Mouse (Mus musculus) neural tube, embryonic 11.5 days (tissue): Measurements from ENCODE around the gene Slc39a11. TPM values are rescaled to one million over a fixed set of nuclear protein-coding genes. Genes with fewer than 3 reads are reported as not detected.

ENCODE experiments used
- ATAC-seq: fragments of 200-750 bp; cut with Nextera tagmentation; 2 replicates; pipeline ENCODE4 v1.8.0; 2017; ENCODE audit warnings: moderate number of reproducible peaks, mild to moderate bottlenecking, moderate TSS enrichment, moderate library complexity; ENCODE audit not compliant: insufficient read depth, low FRiP score, low TSS enrichment
- DNase-seq: peaks from one replicate; pipeline ENCODE4 v3.0.0-alpha.2; 2015; ENCODE audit warnings: low spot score
- H3K27ac ChIP-seq: fragments of 300-500 bp; sonication (generic); 2 replicates; pipeline ENCODE4 v1.5.1; 2014; ENCODE audit warnings: low read depth, mild to moderate bottlenecking, low read length
- H3K27me3 ChIP-seq: fragments of 300-500 bp; sonication (generic); 2 replicates; pipeline ENCODE4 v1.6.1; 2014; ENCODE audit warnings: mild to moderate bottlenecking, low read length, mixed read lengths; ENCODE audit not compliant: control insufficient read depth, insufficient read depth
- H3K36me3 ChIP-seq: fragments of 300-500 bp; sonication (generic); 2 replicates; pipeline ENCODE4 v1.6.1; 2014; ENCODE audit warnings: mild to moderate bottlenecking, low read length, moderate library complexity, mixed read lengths; ENCODE audit not compliant: control insufficient read depth, insufficient read depth
- H3K4me1 ChIP-seq: fragments of 300-500 bp; sonication (generic); 2 replicates; pipeline ENCODE4 v1.6.1; 2014; ENCODE audit warnings: low read length, mixed read lengths; ENCODE audit not compliant: control insufficient read depth, insufficient read depth
- H3K4me2 ChIP-seq: fragments of 300-500 bp; sonication (generic); 2 replicates; pipeline ENCODE4 v1.6.1; 2014; ENCODE audit warnings: low read depth, mild to moderate bottlenecking, moderate library complexity
- H3K4me3 ChIP-seq: fragments of 300-500 bp; sonication (generic); 2 replicates; pipeline ENCODE4 v1.5.1; 2014; ENCODE audit warnings: low read depth, low read length
- H3K9ac ChIP-seq: fragments of 300-500 bp; sonication (generic); 2 replicates; pipeline ENCODE4 v1.6.1; 2014; ENCODE audit warnings: mild to moderate bottlenecking, low read length
- H3K9me3 ChIP-seq: fragments of 300-500 bp; sonication (generic); 2 replicates; pipeline ENCODE4 v1.6.1; 2016; ENCODE audit warnings: low read length; ENCODE audit not compliant: control insufficient read depth
- WGBS: fragments of 180-500 bp; shearing (Covaris S2); extraction: QIAGEN DNeasy Blood & Tissue Kit; methylation state at CpG from one replicate; pipeline ENCODE4 v1.1.7; 2014; 5-methylcytosine and 5-hydroxymethylcytosine counted together
- polyA plus RNA-seq: library from polyadenylated mRNA; unstranded; fragments of >200 nt; fragmentation: Nextera tagmentation; extraction: Ambion mirVana; gene quantifications from 2 replicates; pipeline ENCODE4 v1.2.1, GENCODE M21; 2014

Slc39a11 gene
- polyA plus RNA-seq, 1 experiment from 2014 or later: 20.1 TPM

- Histone ChIP-seq H3K27ac (no peak overlapping the region), H3K4me2 (no peak overlapping the region), H3K9ac (no peak overlapping the region), H3K4me3 (no peak overlapping the region), H3K9me3 (no peaks in the 10 kb centered on the region), H3K4me1 (peaks cover 7% of the 10 kb centered on the region), H3K36me3 (no peaks in the 10 kb centered on the region), H3K27me3 (0 out of 2 replicates have a peak, but pooled peaks cover 2% of the 10 kb centered on the region)
- 89% methylated on average over 8 of the region's 8 CpGs for WGBS
- no peak for ATAC-seq
- DNase-seq: no peak
Observed at GRCm38 (mm10) chr11:113562326-113562725, 87.6 kb downstream of the Slc39a11 start.

GRCm38 (mm10) chr11:113560150-113560549 lies 89.7 kb downstream of the Slc39a11 start:
- Histone ChIP-seq H3K4me1 (peaks cover 4% of the 10 kb centered on the region), H3K4me2 (no peak overlapping the region), H3K36me3 (no peaks in the 10 kb centered on the region), H3K4me3 (no peak overlapping the region), H3K27ac (no peak overlapping the region), H3K9ac (no peak overlapping the region), H3K9me3 (no peaks in the 10 kb centered on the region), H3K27me3 (0 out of 2 replicates have a peak, but pooled peaks cover 2% of the 10 kb centered on the region)
- 86% methylated on average over 4 of the region's 4 CpGs for WGBS
- ATAC-seq (no peak), DNase-seq (no peak)

- no peak for ATAC-seq
- H3K9ac ChIP-seq: no peak overlapping the region
- 76% methylated on average over 12 of the region's 12 CpGs for WGBS
- H3K27ac ChIP-seq: no peak overlapping the region
- H3K27me3 ChIP-seq: no peaks in the 10 kb centered on the region
- no peaks in the 10 kb centered on the region for H3K36me3 ChIP-seq
- H3K4me3 ChIP-seq: no peak overlapping the region
- no peak for DNase-seq
- no peak overlapping the region for H3K4me2 ChIP-seq
- no peaks in the 10 kb centered on the region for H3K9me3 ChIP-seq
- no peaks in the 10 kb centered on the region for H3K4me1 ChIP-seq
Observed at GRCm38 (mm10) chr11:113558505-113558904, 91.4 kb downstream of the Slc39a11 start.

GRCm38 (mm10) chr11:113556142-113556541 lies 93.7 kb downstream of the Slc39a11 start:
- no peak for DNase-seq
- Histone ChIP-seq H3K27me3 (no peaks in the 10 kb centered on the region), H3K36me3 (no peaks in the 10 kb centered on the region), H3K4me2 (no peak overlapping the region), H3K9ac (no peak overlapping the region), H3K4me3 (no peak overlapping the region), H3K9me3 (no peaks in the 10 kb centered on the region), H3K4me1 (peaks cover 4% of the 10 kb centered on the region; the same call in 1 of the 2 replicates), H3K27ac (no peak overlapping the region)
- WGBS: 92% methylated on average over 12 of the region's 12 CpGs
- ATAC-seq: no peak

GRCm38 (mm10) chr11:113554701-113555360 lies 95.0 kb downstream of the Slc39a11 start:
- ATAC-seq (no peak), DNase-seq (no peak)
- WGBS: 85% methylated on average over 7 of the region's 7 CpGs
- no peak overlapping the region for H3K4me3 ChIP-seq
- H3K27me3 ChIP-seq: no peaks in the 10 kb centered on the region
- H3K4me2 ChIP-seq: no peak overlapping the region
- no peaks in the 10 kb centered on the region for H3K36me3 ChIP-seq
- no peak overlapping the region for H3K9ac ChIP-seq
- H3K9me3 ChIP-seq: no peaks in the 10 kb centered on the region
- no peak overlapping the region for H3K27ac ChIP-seq
- peaks cover 4% of the 10 kb centered on the region; the same call in 1 of the 2 replicates for H3K4me1 ChIP-seq

GRCm38 (mm10) chr11:113554194-113554593 lies 95.7 kb downstream of the Slc39a11 start:
- WGBS: 88% methylated on average over 7 of the region's 7 CpGs
- no peaks in the 10 kb centered on the region for H3K36me3 ChIP-seq
- no peak overlapping the region for H3K4me2 ChIP-seq
- H3K9me3 ChIP-seq: no peaks in the 10 kb centered on the region
- no peaks in the 10 kb centered on the region for H3K27me3 ChIP-seq
- no peak for ATAC-seq
- no peak overlapping the region for H3K27ac ChIP-seq
- no peak overlapping the region for H3K9ac ChIP-seq
- no peak overlapping the region for H3K4me3 ChIP-seq
- peaks cover 4% of the 10 kb centered on the region; the same call in 1 of the 2 replicates for H3K4me1 ChIP-seq
- no peak for DNase-seq

GRCm38 (mm10) chr11:113553605-113554004 lies 96.3 kb downstream of the Slc39a11 start:
- WGBS: 88% methylated on average over 13 of the region's 13 CpGs
- peaks cover 4% of the 10 kb centered on the region; the same call in 1 of the 2 replicates for H3K4me1 ChIP-seq
- no peaks in the 10 kb centered on the region for H3K9me3 ChIP-seq
- no peak overlapping the region for H3K4me2 ChIP-seq
- H3K27me3 ChIP-seq: no peaks in the 10 kb centered on the region
- no peak overlapping the region for H3K27ac ChIP-seq
- DNase-seq (no peak), ATAC-seq (no peak)
- no peak overlapping the region for H3K9ac ChIP-seq
- no peak overlapping the region for H3K4me3 ChIP-seq
- no peaks in the 10 kb centered on the region for H3K36me3 ChIP-seq

GRCm38 (mm10) chr11:113552539-113552938 lies 97.3 kb downstream of the Slc39a11 start:
- Histone ChIP-seq H3K4me2 (no peak overlapping the region), H3K4me1 (peaks cover 4% of the 10 kb centered on the region; the same call in 1 of the 2 replicates), H3K9ac (no peak overlapping the region), H3K36me3 (no peaks in the 10 kb centered on the region), H3K27ac (no peak overlapping the region), H3K9me3 (no peaks in the 10 kb centered on the region), H3K4me3 (no peak overlapping the region), H3K27me3 (no peaks in the 10 kb centered on the region)
- DNase-seq: no peak
- no peak for ATAC-seq
- 68% methylated on average over 10 of the region's 10 CpGs for WGBS

- Histone ChIP-seq H3K4me1 (no peaks in the 10 kb centered on the region), H3K4me2 (no peak overlapping the region), H3K9me3 (no peaks in the 10 kb centered on the region), H3K9ac (no peak overlapping the region), H3K27me3 (no peaks in the 10 kb centered on the region), H3K36me3 (no peaks in the 10 kb centered on the region), H3K4me3 (no peak overlapping the region), H3K27ac (no peak overlapping the region)
- DNase-seq (no peak), ATAC-seq (no peak)
- 82% methylated on average over 11 of the region's 11 CpGs for WGBS
Observed at GRCm38 (mm10) chr11:113546217-113546877, 103.5 kb downstream of the Slc39a11 start.
